Mouse (Mus musculus) left cerebral cortex, adult 9 months (tissue): ENCODE measurements at regions not wholly inside any gene's neighbourhood (a gene's known extent, or its start where the extent isn't known, plus 50 kb on each side); places are given as distances from the start of the nearest gene placed in this dataset.

Source experiments
- DNase-seq, 2 experiments: peaks; one replicate each; pipeline ENCODE4 v3.0.0; 2022; ENCODE audit warnings: low spot score in 2 of 2

DNA sequence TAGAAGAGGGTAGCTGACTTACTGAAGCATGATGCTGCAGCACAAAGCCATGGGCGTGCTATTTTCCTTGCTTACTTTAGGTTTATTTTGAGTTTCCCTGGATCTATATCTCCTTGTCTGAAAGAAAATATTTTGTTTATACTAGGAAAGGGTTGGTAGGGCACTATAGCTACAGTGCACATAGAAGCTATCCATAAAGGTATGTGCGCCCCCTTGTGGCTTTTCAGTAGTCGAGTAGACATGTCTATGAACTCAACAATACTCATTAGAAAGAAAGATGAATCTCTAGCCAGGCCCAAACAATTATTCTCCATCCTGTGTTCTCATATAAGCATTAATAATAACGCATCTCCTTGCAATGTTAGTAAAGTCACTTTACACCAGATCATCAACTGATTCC lies 114.3 kb downstream of the Rab38 start:
- peak; percentile 15 to 70 for DNase-seq

GRCm38 (mm10) chr7:88544976-88545654 lies 115.0 kb downstream of the Rab38 start:
- DNase-seq: no peak

DNA sequence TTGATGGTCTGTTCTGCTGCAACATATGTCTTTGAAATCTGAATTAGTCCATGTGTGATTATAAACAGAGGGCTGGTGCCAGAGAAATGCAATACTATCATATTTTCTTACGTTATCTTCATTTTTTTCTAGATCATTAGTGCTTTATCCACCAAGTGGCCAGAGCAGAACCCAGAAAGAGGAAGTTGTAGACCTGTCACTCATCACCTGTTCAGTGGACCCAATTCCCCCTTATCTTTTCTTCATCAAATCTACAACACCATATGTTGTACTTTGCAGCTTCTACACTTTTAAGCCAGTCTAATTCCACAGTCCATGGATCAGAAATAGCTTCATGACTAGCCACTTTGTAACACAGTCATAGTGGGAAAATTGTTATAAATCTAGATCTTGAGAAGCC lies 145.0 kb downstream of the Rab38 start:
- DNase-seq: no peak

GRCm38 (mm10) chr7:88600781-88601180 lies 170.7 kb downstream of the Rab38 start:
- DNase-seq: no peak
